Mouse (Mus musculus) small intestine, adult 2 months (tissue): ENCODE measurements around the gene Atp13a3.

Source experiments
- CTCF ChIP-seq: fragments of 200-500 bp; IDR thresholded peaks from 2 replicates; pipeline ENCODE4 v1.5.1; 2012; ENCODE audit warnings: low read depth, mild to moderate bottlenecking, control low read depth, inconsistent platforms, low read length, moderate library complexity, mixed read lengths; ENCODE audit not compliant: insufficient replicate concordance, insufficient read length; ENCODE audit errors: extremely low read depth
- POLR2A ChIP-seq: fragments of 200-500 bp; IDR thresholded peaks from 2 replicates; pipeline ENCODE4 v1.6.1; 2012; ENCODE audit warnings: low read depth, mild to moderate bottlenecking, control low read depth, inconsistent platforms, low read length, moderate library complexity

DNA sequence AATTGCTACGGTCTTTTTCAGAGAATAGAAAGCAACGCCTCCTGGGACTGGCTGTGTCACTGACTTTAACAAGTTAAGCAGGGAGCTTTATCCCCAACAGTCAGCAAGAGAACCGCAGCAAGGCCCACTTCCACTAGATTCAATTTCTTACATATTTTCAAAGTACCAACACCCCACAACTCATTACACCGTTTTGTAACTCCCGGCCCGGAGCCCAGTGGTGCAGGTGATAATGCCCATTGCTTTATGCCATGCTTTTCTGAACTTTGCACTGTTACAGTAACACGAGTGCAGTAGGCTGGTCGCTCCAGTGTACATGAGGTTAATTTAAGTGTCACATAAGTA, 95.6 kb downstream of the Atp13a3 start:
- TF ChIP-seq CTCF = no peak
- TF ChIP-seq POLR2A = no peak
